Mouse (Mus musculus): Measurements from ENCODE around the gene Gm43951.

GRCm38 (mm10) chr11:72207204-72207833 is 679 bp upstream of the Gm43951 start, which contains the start of the genes 4933427D14Rik and Txndc17:
- TF ChIP-seq CTCF (IDR thresholded peaks at IDR 0.05; ENCODE audit: low read depth, low read length), result no peak
- no peak for TF ChIP-seq GATA1 (IDR thresholded peaks at IDR 0.05; ENCODE audit: borderline replicate concordance, low read length)
- TF ChIP-seq TAL1 (conservative IDR thresholded peaks at IDR 0.05; ENCODE audit: low read depth, low read length), result no peak
- TF ChIP-seq POLR2AphosphoS5 (IDR thresholded peaks at IDR 0.05; ENCODE audit: insufficient replicate concordance, low read depth, low read length), result no peak
- no peak for TF ChIP-seq GATA2 (IDR thresholded peaks at IDR 0.05; ENCODE audit: borderline replicate concordance, low read depth, low read length)
